Mouse (Mus musculus): Measurements from ENCODE around the gene Cmss1. TPM values are rescaled to one million over a fixed set of nuclear protein-coding genes. Genes with fewer than 3 reads are reported as not detected.

Gene Cmss1
- total RNA-seq, 2 experiments from 2014 or later, result 16.6 to 18.9 TPM

- no peak for DNase-seq (ENCODE audit: low spot score in 2 of 2)
Observed at GRCm38 (mm10) chr16:57479776-57480175, 126.9 kb downstream of the Cmss1 start.

DNA sequence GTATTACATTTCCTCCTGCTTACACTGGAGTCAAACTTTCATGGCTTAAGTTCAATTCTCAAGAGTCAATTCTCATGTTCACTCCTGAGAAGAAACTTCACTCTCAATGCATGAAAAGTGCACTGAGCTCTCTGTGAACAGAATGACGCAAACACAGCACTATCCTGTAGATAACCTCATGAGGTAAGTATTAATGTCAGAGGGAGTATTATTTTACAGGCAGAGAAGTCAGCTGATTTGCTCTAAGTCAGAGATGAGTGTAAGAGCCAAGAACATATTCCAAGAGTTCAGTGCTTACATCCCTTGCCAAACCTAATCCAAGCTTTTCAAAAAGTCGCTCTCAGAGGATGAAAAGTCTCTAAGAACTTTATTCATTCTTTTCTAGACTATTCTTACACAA is 128.2 kb downstream of the Cmss1 start:
- no peak for DNase-seq (ENCODE audit: low spot score in 2 of 2)

DNA sequence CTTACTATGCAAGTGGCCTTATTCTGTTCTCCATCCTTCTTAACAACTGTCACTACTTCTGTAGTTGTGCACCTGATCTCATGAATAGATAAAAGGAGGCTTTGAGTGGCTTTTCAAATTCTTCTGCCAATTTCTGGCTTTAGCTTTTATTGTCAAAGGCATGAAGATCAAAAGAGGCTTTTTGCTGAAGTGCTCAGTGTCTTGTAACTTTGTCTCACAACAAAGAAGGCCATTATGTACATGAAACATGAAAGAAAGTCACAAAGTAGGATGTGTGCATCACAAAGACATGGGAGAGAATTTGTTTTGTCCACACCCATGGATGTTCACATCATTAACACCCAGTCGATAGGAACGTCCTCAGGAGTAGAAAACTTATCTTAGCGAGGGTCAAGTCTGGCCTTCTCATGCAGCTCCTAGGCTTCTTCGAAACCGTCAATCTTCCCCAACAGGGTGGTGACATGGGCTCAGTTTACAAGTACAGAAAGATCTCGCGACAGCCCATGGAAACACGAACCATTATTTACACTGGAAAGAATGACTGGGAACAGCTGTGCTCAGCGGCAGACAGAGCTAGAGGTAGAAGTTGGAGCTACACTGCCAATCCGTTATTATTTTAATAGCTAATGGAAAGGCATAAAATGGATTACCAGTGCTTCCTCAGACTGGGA is 133.1 kb downstream of the Cmss1 start:
- no peak for DNase-seq (ENCODE audit: low spot score in 2 of 2)

GRCm38 (mm10) chr16:57471071-57471470 is 135.6 kb downstream of the Cmss1 start:
- DNase-seq (ENCODE audit: low spot score in 2 of 2), result no peak

DNA sequence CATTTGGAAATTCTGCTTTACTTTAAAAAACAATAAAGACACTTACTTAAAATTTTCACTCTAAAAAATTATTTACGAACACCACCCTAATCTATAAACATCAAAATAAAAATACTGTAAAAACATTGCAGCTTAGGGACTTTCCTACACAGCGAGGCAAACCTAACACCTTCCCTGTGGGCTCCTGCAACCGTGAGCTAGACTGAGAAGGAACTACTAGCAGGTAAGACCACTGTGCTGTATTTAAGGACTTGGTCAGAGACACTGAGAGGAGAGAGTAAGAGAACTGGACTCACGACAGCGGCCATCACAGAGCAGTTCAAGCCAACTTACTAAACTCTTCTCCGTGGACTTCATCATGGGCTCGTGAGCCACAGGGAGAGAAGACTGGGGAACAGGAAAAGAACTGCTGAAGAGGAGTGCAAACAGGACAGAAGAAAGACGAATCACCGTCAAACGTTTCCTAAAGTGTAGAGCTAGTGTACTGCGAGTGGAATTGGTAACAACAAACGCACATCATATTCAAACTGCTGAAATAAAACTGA is 136.3 kb downstream of the Cmss1 start:
- DNase-seq (ENCODE audit: low spot score in 2 of 2), result no peak

DNA sequence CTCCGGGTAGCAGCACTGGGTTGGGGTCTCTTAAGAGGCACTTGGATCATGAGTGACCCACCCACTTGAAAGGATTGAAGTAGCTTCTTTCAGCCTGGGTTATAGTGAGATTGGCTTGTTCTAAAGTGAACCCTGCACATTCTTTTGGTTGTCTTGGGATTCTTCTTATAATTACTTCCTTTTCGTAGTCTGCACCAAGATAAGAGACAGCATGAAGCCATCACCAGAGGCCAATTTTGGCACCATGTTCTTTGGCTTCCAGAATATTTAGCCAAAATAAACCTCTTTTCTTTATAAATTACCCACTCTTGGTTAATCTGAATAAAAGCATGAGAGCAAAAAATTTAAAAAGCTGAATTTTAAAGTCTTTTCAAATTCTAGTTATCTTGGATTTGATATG is 136.8 kb downstream of the Cmss1 start:
- DNase-seq (ENCODE audit: low spot score in 2 of 2), result no peak

- DNase-seq (ENCODE audit: low spot score in 2 of 2), result no peak
Observed at GRCm38 (mm10) chr16:57469301-57469700, 137.4 kb downstream of the Cmss1 start.

GRCm38 (mm10) chr16:57465386-57465913 is 141.2 kb downstream of the Cmss1 start:
- DNase-seq (ENCODE audit: low spot score in 2 of 2), result no peak

DNA sequence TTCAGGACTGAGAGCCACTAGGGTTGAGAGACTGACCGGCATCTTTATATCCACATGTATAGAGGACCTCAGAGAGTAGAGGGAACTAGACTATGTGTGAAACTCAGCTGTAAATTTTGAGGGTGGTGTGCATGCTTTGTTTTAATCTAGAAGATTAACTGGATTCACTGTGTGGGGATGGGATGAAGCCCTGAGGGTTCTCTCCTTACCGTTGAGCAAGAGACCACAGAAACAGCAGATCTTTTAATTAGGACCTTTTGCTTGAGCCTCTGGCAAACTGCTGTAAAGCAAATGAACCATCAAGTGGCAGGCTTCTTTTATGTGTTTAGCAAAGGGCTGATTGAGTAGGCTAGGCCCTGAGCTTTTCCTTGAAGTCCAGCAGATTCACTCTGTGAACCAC is 150.7 kb downstream of the Cmss1 start:
- no peak for DNase-seq (ENCODE audit: low spot score in 2 of 2)

GRCm38 (mm10) chr16:57455573-57455972 is 151.1 kb downstream of the Cmss1 start:
- no peak for DNase-seq (ENCODE audit: low spot score in 2 of 2)

DNA sequence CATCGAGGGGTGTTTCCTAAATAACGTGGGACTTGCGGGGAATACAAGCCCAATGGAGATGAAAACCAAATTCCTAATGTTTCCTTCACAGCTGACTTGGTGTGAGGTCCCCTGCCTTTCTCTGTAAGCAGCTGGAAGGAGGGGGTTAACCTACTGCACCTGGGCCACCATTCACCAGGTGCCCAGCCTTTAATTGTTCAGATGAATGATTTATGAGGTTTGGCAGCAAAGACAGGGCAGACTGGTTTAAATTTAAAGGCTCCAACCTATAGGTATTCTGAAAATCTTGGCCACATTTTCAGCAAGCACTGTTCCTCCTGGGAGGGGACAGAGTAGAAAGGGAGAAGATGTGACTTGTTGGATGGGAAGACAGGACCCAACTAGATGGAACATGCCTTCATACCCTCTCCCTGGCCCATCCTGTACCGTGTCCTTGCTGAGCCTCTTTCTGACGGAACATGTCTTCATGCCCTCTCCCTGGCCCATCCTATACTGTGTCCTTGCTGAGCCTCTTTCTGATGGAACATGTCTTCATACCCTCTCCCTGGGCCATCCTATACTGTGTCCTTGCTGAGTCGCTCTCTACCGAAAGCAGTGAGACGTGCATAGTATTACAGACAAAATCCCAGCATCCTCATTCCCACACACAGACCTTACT is 152.4 kb downstream of the Cmss1 start:
- DNase-seq (ENCODE audit: low spot score in 2 of 2), result no peak

DNA sequence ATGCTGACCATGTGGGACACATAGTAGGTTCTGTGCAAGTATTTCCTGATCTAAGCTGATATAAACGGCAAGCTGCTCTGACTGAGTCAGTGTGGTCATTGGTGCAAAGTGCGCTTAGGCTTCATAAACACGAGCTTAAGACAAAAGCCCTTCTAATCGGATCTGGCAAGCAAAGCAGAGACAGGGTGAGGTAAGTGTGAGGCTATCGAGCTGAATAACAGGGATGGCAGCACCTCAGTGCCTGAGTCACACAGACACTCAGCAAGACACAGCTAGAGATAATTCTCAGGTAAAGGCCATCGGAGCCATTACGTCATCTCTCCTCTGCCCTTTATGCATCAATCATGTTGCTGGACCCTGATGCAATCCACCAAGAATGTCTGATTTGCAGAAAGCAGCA is 153.7 kb downstream of the Cmss1 start:
- no peak for DNase-seq (ENCODE audit: low spot score in 2 of 2)

DNA sequence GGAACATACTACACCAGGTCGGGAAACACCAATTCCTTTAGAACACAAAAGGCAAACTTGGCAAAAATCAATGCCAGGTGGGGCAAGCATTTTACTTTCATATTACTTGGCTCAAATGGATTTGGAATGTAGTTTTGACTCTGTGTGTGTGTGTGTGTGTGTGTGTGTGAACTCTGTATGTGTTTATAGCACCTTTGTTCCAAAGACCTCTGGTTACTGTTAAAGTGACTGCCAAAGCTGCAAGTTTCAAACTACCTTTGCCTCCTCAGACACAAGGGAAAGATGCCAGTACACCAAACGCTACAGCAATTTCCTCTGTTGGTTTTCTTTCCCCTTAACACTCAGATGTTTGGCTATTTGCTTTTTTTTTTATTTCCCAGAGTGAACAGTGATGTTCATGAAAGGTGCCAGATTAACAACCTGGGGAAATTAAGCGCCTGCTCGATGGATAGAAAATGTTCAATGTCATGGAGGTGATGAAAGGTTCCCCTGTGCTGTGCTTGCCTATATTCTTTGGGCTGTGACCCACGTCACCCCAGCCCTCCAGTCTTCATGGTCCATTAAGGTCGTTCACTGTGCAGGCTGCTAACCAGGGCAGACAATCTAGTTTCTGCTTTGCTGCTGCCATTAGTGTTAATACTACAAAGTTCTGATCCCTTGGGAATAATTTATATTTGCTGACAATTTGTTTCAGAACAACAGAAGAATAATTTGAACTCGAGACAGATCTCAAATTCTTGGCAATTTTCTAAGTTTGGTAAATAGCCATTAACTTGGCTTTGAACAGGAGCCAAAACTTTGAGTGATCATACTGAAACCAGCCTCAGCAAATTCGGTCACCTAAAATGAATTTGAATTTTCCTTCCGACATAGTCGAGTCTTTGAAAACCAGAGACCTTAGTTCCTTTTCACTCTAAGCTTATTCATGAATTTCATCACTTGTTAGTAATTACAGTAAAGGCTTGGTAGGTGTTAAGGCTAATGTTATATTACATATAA is 161.3 kb downstream of the Cmss1 start:
- no peak for DNase-seq (ENCODE audit: low spot score in 2 of 2)

DNA sequence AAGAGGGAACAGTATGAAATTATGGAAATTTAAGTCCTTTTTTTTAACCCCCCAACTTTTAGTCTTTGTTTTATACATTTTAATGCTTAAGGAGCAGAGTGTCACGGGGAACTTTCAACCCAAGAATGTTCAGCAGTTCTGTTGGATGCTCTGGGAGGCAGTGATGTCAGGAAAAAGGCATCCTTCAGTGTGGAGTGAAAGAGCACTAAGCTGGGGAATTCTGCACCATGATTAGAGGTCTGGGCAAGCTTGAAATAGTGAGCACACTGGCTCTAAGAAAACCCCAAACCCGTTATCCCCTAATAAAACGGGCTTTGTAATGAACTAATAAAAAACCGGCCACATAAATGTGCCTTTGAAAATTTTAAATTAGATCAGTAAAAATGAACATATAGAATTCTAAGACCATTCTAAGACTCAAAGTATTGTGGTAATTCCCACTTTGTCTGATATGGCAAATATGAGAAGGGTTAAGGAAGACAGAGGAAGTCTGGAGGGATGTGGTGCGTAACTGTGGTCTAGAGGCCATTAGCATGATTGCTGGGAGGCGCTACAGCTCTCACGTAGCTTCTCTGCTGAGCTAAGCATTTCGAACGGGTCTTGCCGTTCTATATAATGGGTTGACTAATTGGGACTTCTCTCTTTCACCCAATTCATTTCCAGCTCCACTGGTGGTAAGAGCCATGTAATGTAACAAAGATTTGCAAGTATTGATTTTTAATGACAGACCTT is 165.8 kb downstream of the Cmss1 start:
- no peak for DNase-seq (ENCODE audit: low spot score in 2 of 2)

DNA sequence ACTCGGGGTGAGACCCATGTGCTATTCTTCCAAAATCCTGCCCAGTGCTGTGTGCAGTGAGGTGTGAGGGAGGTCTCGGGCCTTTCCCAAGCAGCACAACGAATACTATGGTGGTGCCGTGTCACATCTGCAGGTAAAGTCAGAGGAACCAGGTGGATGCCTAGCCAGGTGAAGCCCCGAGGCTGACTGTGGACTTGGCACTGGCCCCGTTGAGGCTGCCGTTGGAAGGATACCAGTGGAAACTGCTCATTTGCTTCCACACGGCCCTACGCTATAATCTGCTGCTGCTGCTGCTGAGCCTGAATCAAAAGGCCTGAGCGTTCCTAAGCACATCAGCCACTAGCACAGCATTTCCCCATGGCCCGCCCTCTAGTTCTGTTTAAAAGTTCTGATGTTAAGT is 167.5 kb downstream of the Cmss1 start:
- no peak for DNase-seq (ENCODE audit: low spot score in 2 of 2)

- no peak for DNase-seq (ENCODE audit: low spot score in 2 of 2)
Observed at GRCm38 (mm10) chr16:57438288-57438685, 168.4 kb downstream of the Cmss1 start.

DNA sequence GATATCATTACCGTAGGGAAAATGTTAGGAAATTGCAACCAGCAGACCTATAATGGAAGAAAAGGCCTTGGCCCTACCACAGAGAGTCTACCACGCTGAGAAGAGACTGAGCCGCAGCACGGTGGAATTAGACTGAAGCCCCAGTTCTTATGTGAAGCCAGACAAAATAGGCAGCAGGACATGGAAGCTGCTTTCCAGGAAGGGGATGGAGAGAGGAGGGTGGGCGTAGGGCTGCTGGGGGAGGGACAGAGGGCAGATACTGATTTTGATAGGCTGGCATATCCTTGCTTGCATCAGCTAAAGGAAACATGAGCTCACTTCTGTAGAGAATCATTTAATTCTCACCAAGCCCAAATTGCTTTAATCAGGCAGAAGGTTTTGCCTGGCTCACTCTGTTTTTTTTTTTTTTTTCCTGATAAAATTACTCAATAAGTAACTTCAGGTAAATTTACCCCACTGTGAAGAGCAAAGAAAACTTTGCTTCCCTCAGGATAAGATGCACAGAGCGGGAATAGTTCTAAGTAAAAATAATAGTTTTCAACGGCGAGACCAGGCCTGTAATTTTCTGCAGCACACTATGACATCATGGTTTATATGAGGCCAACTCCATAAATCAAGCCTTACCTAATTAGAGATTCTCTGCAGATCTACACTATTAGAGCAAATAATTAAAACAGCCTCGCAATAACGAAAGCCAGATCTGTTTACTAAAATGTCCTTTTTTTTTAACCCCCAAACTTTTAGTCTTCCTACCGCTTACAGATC is 169.0 kb downstream of the Cmss1 start:
- peak in 1 of 2 experiments; percentile 12 for DNase-seq (ENCODE audit: low spot score in 2 of 2)

GRCm38 (mm10) chr16:57434640-57435039 is 172.0 kb downstream of the Cmss1 start:
- DNase-seq (ENCODE audit: low spot score in 2 of 2), result no peak

DNA sequence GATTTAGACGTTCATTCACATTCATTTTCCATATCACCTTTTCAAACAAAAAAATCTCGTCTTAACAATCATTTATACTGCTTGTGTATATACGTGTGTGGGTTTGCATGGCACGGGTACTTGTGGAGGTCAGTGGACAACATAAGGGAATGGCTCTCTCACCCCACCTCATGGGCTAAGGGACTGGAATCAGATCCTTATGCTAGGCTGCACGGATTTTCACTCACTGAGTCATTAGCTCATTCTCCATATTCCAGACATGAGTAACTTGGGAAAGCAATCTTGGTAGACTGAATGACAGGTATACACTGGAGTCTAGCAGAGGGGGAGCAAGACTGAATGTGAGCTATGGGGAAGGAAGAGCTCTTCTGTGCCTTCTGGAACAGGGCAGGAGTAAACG is 173.0 kb downstream of the Cmss1 start:
- DNase-seq (ENCODE audit: low spot score in 2 of 2), result no peak

DNA sequence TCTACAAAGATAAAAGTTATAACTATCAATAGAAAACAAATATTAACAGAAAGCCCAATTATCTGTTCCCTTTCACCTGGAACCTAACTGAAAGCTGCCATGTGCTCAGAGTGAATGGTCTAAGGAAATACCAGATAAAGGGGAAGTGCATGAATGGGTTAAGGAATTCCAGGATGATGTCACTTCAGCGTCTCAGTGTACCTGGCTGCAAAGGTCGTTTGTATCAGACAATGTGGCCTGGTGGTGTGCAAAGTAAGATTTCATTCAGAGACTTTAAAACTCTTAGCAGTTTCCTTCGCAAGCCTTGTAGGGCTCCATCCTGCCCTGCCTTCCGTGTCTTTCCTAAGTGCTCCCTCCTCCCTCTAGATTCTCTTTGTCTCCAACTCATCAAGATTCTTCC is 173.5 kb downstream of the Cmss1 start:
- no peak for DNase-seq (ENCODE audit: low spot score in 2 of 2)

Measured in gastrocnemius, postnatal 4 days (tissue).